Mouse (Mus musculus) midbrain, postnatal 0 days (tissue): ENCODE measurements around the gene Cmas. TPM values are rescaled to one million over a fixed set of nuclear protein-coding genes. Genes with fewer than 3 reads are reported as not detected.

ENCODE experiments used
- ATAC-seq: fragments of 200-750 bp; cut with Nextera tagmentation; 2 replicates; pipeline ENCODE4 v1.8.0; 2017; ENCODE audit warnings: moderate number of reproducible peaks, mild to moderate bottlenecking, moderate TSS enrichment, moderate library complexity; ENCODE audit not compliant: low FRiP score
- DNase-seq: peaks from one replicate; pipeline ENCODE4 v3.0.0-alpha.2; 2015; ENCODE audit warnings: low spot score
- H3K27ac ChIP-seq: fragments of 300-500 bp; sonication (generic); 2 replicates; pipeline ENCODE4 v1.5.1; 2014; ENCODE audit warnings: low read depth, mild to moderate bottlenecking, low read length, mixed read lengths
- H3K27me3 ChIP-seq: fragments of 300-500 bp; sonication (generic); 2 replicates; pipeline ENCODE4 v1.6.1; 2014; ENCODE audit warnings: low read length, control low read depth, mixed read lengths; ENCODE audit not compliant: insufficient read depth
- H3K36me3 ChIP-seq: fragments of 300-500 bp; sonication (generic); 2 replicates; pipeline ENCODE4 v1.6.1; 2014; ENCODE audit warnings: low read length, control low read depth, mixed read lengths; ENCODE audit not compliant: insufficient read depth
- H3K4me1 ChIP-seq: fragments of 300-500 bp; sonication (generic); 2 replicates; pipeline ENCODE4 v1.6.1; 2014; ENCODE audit warnings: mild to moderate bottlenecking, control low read depth, antibody characterized with exemption, low read length, mixed read lengths; ENCODE audit not compliant: insufficient read depth
- H3K4me2 ChIP-seq: fragments of 300-500 bp; sonication (generic); 2 replicates; pipeline ENCODE4 v1.6.1; 2014; ENCODE audit warnings: low read depth, mild to moderate bottlenecking, low read length, mixed read lengths; ENCODE audit not compliant: poor library complexity, severe bottlenecking
- H3K4me3 ChIP-seq: fragments of 300-500 bp; sonication (generic); 2 replicates; pipeline ENCODE4 v1.5.1; 2014; ENCODE audit warnings: low read depth, mild to moderate bottlenecking, low read length, moderate library complexity
- H3K9ac ChIP-seq: fragments of 300-500 bp; sonication (generic); replicated peaks from 2 replicates; pipeline ENCODE4 v1.6.1; 2014; ENCODE audit warnings: mild to moderate bottlenecking, low read length, moderate library complexity, mixed read lengths; ENCODE audit not compliant: poor library complexity, severe bottlenecking
- H3K9me3 ChIP-seq: fragments of 300-500 bp; sonication (generic); 2 replicates; pipeline ENCODE4 v1.6.1; 2016; ENCODE audit warnings: low read length, control low read depth
- CTCF ChIP-seq: IDR thresholded peaks from 2 replicates; pipeline ENCODE4 v1.5.1; 2016; ENCODE audit warnings: antibody characterized with exemption, mild to moderate bottlenecking
- WGBS: fragments of 180-500 bp; shearing (Covaris S2); extraction: QIAGEN DNeasy Blood & Tissue Kit; methylation state at CpG from one replicate; pipeline ENCODE4 v1.1.7; 2014; 5-methylcytosine and 5-hydroxymethylcytosine counted together
- polyA plus RNA-seq: library from polyadenylated mRNA; unstranded; fragments of >200 nt; fragmentation: Nextera tagmentation; extraction: Ambion mirVana; gene quantifications from 2 replicates; pipeline ENCODE4 v1.2.1, GENCODE M21; 2015
- total RNA-seq: library from RNA; depleted of rRNA; stranded (reverse); fragments of >200 nt; gene quantifications from 2 replicates; pipeline ENCODE4 v1.2.3, GENCODE M21; 2014; rRNA removed

Cmas gene
- 105 and 111 TPM in 2 replicates for total RNA-seq
- 208 and 220 TPM in 2 replicates for polyA plus RNA-seq

DNA sequence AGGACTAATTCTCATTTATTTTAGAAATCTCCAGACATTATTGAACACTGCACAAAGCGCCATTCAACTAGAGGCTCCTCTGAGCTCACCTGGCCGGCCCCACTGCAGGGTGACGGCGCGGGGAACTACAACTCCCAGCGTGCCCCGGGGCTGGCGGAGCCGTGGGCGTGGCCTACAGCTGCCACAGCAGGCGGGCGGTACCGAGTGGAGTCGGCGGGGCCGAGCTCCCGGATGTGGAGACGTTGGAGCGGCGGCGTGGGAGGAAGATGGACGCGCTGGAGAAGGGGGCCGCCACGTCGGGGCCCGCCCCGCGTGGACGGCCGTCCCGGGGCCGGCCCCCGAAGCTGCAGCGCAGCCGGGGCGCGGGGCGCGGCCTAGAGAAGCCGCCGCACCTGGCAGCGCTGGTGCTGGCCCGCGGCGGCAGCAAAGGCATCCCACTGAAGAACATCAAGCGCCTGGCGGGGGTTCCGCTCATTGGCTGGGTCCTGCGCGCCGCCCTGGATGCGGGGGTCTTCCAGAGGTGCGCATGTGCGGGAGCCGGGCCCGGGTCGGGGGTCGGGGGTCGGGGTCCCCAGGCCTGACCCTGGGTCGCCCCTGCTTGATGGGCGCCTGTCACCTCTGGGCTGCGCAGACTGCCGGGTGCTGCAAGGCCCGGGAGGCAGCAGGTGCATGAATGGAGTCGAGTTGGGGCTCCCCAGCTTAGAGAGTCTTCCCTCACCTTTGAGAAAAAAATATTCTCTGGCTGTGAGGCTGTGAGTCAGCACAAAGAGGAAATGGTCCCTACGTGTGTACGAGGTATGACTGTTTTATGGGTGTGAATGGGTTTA, at the start of gene Cmas:
TSS of gene Cmas (plus strand) at position 180 of the 827 bp plus-strand sequence.
- H3K4me3 ChIP-seq: peak within 1 kb of the TSS; percentile 88
- no peak for TF ChIP-seq CTCF

DNA sequence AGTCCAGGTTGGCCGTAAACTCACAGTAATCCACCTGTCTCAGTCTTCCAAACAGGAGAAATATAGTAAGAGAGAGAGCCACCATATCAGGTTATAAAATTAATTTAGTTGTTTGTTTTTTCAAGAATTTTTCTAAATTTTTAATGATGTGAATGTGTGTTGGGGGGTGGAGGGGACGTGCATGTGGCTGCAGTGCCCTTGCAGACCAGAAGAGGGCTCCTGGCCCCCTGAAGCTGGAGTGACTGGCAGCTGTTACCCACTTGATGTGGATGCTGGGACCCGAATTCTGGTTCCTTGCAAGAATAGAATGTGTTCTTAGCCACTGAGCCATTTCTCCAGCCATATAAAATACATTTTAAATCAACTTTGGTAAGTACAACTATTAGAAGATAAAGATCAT, 49.8 kb upstream of the Cmas start:
- no peaks in the 10 kb centered on the region; the same call in 1 of the 2 replicates for H3K4me1 ChIP-seq
- WGBS: 79% methylated on average over 3 of the region's 3 CpGs
- TF ChIP-seq CTCF: no peak
- ATAC-seq (no peak), DNase-seq (no peak)
- H3K27me3 ChIP-seq: no peaks in the 10 kb centered on the region
- no peaks in the 10 kb centered on the region for H3K36me3 ChIP-seq
- no peak overlapping the region for H3K9ac ChIP-seq
- no peak overlapping the region for H3K4me2 ChIP-seq
- H3K9me3 ChIP-seq: no peaks in the 10 kb centered on the region
- no peak overlapping the region for H3K4me3 ChIP-seq
- H3K27ac ChIP-seq: no peak overlapping the region

More for the DNA sequence above, at the start of gene Cmas:
- under 1% methylated on average over 44 of the region's 68 CpGs for WGBS
- DNase-seq (peak; percentile 94), ATAC-seq (peak; percentile 93)
- Histone ChIP-seq H3K36me3 (peaks cover 7% of the 10 kb centered on the region; the same call in 1 of the 2 replicates), H3K9ac (peak within 1 kb of the TSS; percentile 78), H3K27me3 (no peaks in the 10 kb centered on the region), H3K9me3 (no peaks in the 10 kb centered on the region), H3K27ac (peak within 1 kb of the TSS; percentile 85), H3K4me2 (peak within 1 kb of the TSS; percentile 68), H3K4me1 (peaks cover 9% of the 10 kb centered on the region; the same call in 1 of the 2 replicates)

DNA sequence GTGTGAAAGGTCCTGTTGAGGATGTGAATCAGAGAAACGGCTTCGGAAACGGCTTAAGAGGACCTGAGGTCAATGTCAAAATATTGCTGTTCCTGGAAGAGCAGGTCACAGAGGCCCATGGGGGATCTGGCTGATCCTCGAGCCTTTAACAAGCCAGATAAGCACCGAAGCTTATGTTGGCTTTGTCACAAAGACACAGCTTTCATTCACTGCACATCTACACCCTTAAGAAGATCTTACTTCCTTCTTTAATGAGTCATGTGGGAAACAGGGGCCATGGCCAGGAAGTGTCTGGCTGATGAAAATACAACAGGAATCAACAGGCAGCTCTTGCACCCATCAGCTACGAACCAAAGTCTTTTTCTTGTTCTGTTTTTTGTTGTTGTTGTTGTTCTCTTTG, 48.1 kb upstream of the Cmas start:
- H3K9ac ChIP-seq: no peak overlapping the region
- no peak overlapping the region for H3K4me3 ChIP-seq
- WGBS: 82% methylated on average over 6 of the region's 6 CpGs
- no peak for TF ChIP-seq CTCF
- ATAC-seq (no peak), DNase-seq (no peak)
- H3K4me2 ChIP-seq: no peak overlapping the region
- no peaks in the 10 kb centered on the region for H3K9me3 ChIP-seq
- no peak overlapping the region for H3K27ac ChIP-seq
- no peaks in the 10 kb centered on the region for H3K27me3 ChIP-seq
- H3K36me3 ChIP-seq: no peaks in the 10 kb centered on the region
- H3K4me1 ChIP-seq: no peaks in the 10 kb centered on the region

GRCm38 (mm10) chr6:142710690-142711089, 45.8 kb upstream of the Cmas start:
- Histone ChIP-seq H3K9ac (no peak overlapping the region), H3K27me3 (no peaks in the 10 kb centered on the region), H3K9me3 (no peaks in the 10 kb centered on the region), H3K4me3 (no peak overlapping the region), H3K4me2 (no peak overlapping the region), H3K4me1 (no peaks in the 10 kb centered on the region), H3K27ac (no peak overlapping the region), H3K36me3 (no peaks in the 10 kb centered on the region)
- WGBS: 81% methylated on average over 6 of the region's 6 CpGs
- DNase-seq (no peak), ATAC-seq (no peak)
- TF ChIP-seq CTCF: no peak

GRCm38 (mm10) chr6:142711106-142711505, 45.4 kb upstream of the Cmas start:
- no peaks in the 10 kb centered on the region for H3K36me3 ChIP-seq
- no peak overlapping the region for H3K27ac ChIP-seq
- H3K27me3 ChIP-seq: no peaks in the 10 kb centered on the region
- no peak for TF ChIP-seq CTCF
- H3K4me3 ChIP-seq: no peak overlapping the region
- no peaks in the 10 kb centered on the region for H3K4me1 ChIP-seq
- ATAC-seq: no peak
- DNase-seq: no peak
- no peak overlapping the region for H3K4me2 ChIP-seq
- no peaks in the 10 kb centered on the region for H3K9me3 ChIP-seq
- no peak overlapping the region for H3K9ac ChIP-seq
- 59% methylated on average over 4 of the region's 4 CpGs for WGBS

DNA sequence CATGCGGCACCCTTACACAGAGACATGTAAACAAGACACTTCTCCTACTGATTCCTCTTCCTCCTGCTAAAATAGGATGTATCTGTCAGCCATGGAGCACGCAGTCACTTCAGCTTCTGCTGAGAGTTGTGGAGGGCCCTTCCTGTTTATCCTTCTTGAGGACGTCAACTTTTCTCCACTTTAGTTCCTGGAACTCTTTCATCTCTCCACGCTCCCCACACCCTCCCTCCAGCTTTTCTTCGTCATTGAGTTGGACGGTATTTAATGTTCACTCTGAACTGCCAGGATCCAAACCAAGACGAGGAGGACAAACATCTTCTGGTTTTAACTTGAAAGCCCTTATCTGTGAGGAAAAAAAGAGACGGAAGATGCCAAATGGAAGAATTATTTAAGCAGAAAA, 41.5 kb upstream of the Cmas start:
- H3K36me3 ChIP-seq: no peaks in the 10 kb centered on the region

More for the DNA sequence above, 41.5 kb upstream of the Cmas start:
- H3K27ac ChIP-seq: no peak overlapping the region
- 88% methylated on average over 8 of the region's 8 CpGs for WGBS
- no peak overlapping the region for H3K4me2 ChIP-seq
- H3K4me3 ChIP-seq: no peak overlapping the region
- no peaks in the 10 kb centered on the region for H3K4me1 ChIP-seq
- H3K9ac ChIP-seq: no peak overlapping the region
- no peaks in the 10 kb centered on the region for H3K27me3 ChIP-seq
- ATAC-seq (no peak), DNase-seq (no peak)
- no peaks in the 10 kb centered on the region for H3K9me3 ChIP-seq
- TF ChIP-seq CTCF: no peak
